Mouse (Mus musculus) thymus, adult 2 months (tissue): ENCODE measurements at regions not wholly inside any gene's neighbourhood (a gene's known extent, or its start where the extent isn't known, plus 50 kb on each side); places are given as distances from the start of the nearest gene placed in this dataset.

Experiments
- CTCF ChIP-seq: fragments of 200-500 bp; IDR thresholded peaks from 2 replicates; pipeline ENCODE4 v1.5.1; 2012; ENCODE audit warnings: mild to moderate bottlenecking, control low read depth, low read length, moderate library complexity, borderline replicate concordance; ENCODE audit not compliant: control insufficient read depth, poor library complexity, insufficient read depth; ENCODE audit errors: extremely low read depth
- POLR2A ChIP-seq: fragments of 200-500 bp; IDR thresholded peaks from 2 replicates; pipeline ENCODE4 v1.6.1; 2012; ENCODE audit warnings: mild to moderate bottlenecking, low read length, control low read depth, moderate library complexity; ENCODE audit not compliant: control insufficient read depth, poor library complexity, insufficient read depth; ENCODE audit errors: extremely low read depth

- TF ChIP-seq CTCF: no peak
- TF ChIP-seq POLR2A: no peak
These were observed 100.6 kb downstream of the Akap11 start for GRCm38 (mm10) chr14:78435982-78436381.
